Mouse (Mus musculus) liver, embryonic 12.5 days (tissue): ENCODE data around the gene Taf4. TPM values are rescaled to one million over a fixed set of nuclear protein-coding genes. Genes with fewer than 3 reads are reported as not detected.

Source experiments
- ATAC-seq: fragments of 200-750 bp; cut with Nextera tagmentation; 2 replicates; pipeline ENCODE4 v1.8.0; 2017; ENCODE audit warnings: moderate number of reproducible peaks, mild to moderate bottlenecking, moderate library complexity
- H3K27ac ChIP-seq: fragments of 300-500 bp; sonication (generic); 2 replicates; pipeline ENCODE4 v1.5.1; 2016; ENCODE audit warnings: mild to moderate bottlenecking
- H3K27me3 ChIP-seq: fragments of 300-500 bp; sonication (generic); replicated peaks from 2 replicates; pipeline ENCODE4 v1.6.1; 2016; ENCODE audit warnings: mild to moderate bottlenecking, moderate library complexity
- H3K36me3 ChIP-seq: fragments of 300-500 bp; sonication (generic); 2 replicates; pipeline ENCODE4 v1.6.1; 2016; ENCODE audit warnings: mild to moderate bottlenecking, moderate library complexity
- H3K4me1 ChIP-seq: fragments of 300-500 bp; sonication (generic); 2 replicates; pipeline ENCODE4 v1.6.1; 2016
- H3K4me2 ChIP-seq: fragments of 300-500 bp; sonication (generic); 2 replicates; pipeline ENCODE4 v1.6.1; 2016; ENCODE audit warnings: mild to moderate bottlenecking, moderate library complexity
- H3K4me3 ChIP-seq: fragments of 300-500 bp; sonication (generic); 2 replicates; pipeline ENCODE4 v1.5.1; 2016; ENCODE audit warnings: mild to moderate bottlenecking, moderate library complexity
- H3K9ac ChIP-seq: fragments of 300-500 bp; sonication (generic); 2 replicates; pipeline ENCODE4 v1.6.1; 2016; ENCODE audit warnings: mild to moderate bottlenecking, moderate library complexity
- H3K9me3 ChIP-seq: fragments of 300-500 bp; sonication (generic); replicated peaks from 2 replicates; pipeline ENCODE4 v1.6.1; 2016; ENCODE audit warnings: mild to moderate bottlenecking, moderate library complexity
- WGBS: fragments of 180-500 bp; shearing (Covaris S2); methylation state at CpG from one replicate; pipeline ENCODE4 v1.1.7; 2016; ENCODE audit not compliant: insufficient replicate concordance; 5-methylcytosine and 5-hydroxymethylcytosine counted together
- polyA plus RNA-seq: library from polyadenylated mRNA; unstranded; fragments of >200 nt; fragmentation: Nextera tagmentation; extraction: Ambion mirVana; gene quantifications from 2 replicates; pipeline ENCODE4 v1.2.1, GENCODE M21; 2016

Gene Taf4
- polyA plus RNA-seq, 1 experiment from 2014 or later, result 2.6 TPM

DNA sequence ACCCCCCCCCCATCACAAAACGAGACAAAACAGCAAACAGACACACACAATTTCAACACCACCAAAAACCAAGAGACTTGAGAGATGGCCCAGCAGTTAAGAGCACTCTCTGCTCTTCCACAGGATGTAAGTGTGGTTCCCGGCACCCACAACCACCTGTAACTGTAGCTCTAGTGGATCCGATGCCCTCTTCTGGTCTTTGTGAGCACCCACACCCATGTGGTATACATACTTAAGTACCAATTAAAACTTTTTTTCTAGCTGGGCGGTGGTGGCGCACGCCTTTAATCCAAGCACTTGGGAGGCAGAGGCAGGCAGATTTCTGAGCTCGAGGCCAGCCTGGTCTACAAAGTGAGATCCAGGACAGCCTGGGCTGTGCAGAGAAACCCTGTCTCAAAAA lies 34.2 kb upstream of the Taf4 start:
- 72% methylated on average over 7 of the region's 7 CpGs for WGBS
- H3K27me3 ChIP-seq, result peaks cover 27% of the 10 kb centered on the region
- no peak overlapping the region for H3K4me3 ChIP-seq
- no peaks in the 10 kb centered on the region for H3K9me3 ChIP-seq
- H3K9ac ChIP-seq, result no peak overlapping the region
- H3K27ac ChIP-seq, result no peak overlapping the region
- H3K36me3 ChIP-seq, result no peaks in the 10 kb centered on the region
- no peak overlapping the region for H3K4me2 ChIP-seq
- no peak for ATAC-seq
- no peaks in the 10 kb centered on the region for H3K4me1 ChIP-seq

- Histone ChIP-seq H3K4me1 (no peaks in the 10 kb centered on the region), H3K4me2 (no peak overlapping the region), H3K9ac (no peak overlapping the region), H3K36me3 (no peaks in the 10 kb centered on the region), H3K4me3 (no peak overlapping the region), H3K27ac (no peak overlapping the region), H3K27me3 (peaks cover 28% of the 10 kb centered on the region), H3K9me3 (no peaks in the 10 kb centered on the region)
- 35% methylated on average over 9 of the region's 9 CpGs for WGBS
- ATAC-seq, result no peak
Observed at GRCm38 (mm10) chr2:180006352-180007017, 30.0 kb upstream of the Taf4 start.

DNA sequence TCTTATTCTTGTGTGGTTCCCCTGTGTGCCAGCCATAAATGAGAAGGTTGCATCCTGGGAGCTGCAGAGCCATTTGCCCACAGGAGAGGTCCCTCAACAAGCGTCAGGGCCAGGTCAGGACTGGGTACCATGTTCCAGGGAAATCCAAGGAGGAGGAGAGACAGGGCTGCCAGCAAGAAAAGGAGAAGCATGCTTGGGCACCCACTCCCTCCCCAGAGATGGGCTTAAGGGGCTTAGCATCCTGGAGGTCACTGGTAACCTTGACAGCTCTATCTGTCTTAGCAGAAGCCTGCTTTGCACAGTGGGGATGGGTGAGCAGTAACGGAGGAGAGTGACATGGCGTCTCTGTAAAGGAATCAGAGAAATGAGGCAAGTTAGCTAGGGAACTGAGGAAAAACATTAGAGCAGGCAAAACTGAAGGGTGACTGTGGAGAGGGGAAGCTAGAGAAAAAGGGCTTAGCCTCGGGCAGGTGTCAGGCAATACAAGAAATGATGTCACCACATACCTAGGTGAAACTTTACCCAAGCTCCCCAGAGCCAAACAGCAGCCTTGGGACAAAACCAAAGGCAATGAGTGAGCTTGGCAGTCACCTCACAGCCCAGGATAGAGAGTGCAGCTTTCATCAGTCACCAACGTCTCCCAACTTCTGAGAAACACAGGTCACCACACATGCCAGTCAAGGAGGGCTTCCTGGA lies 29.4 kb upstream of the Taf4 start:
- no peak for ATAC-seq
- Histone ChIP-seq H3K4me1 (no peaks in the 10 kb centered on the region), H3K27ac (no peak overlapping the region), H3K4me3 (no peak overlapping the region), H3K4me2 (no peak overlapping the region), H3K36me3 (no peaks in the 10 kb centered on the region), H3K27me3 (peaks cover 28% of the 10 kb centered on the region), H3K9ac (no peak overlapping the region), H3K9me3 (no peaks in the 10 kb centered on the region)
- WGBS, result 33% methylated on average over 5 of the region's 5 CpGs

GRCm38 (mm10) chr2:180001635-180002034 lies 25.2 kb upstream of the Taf4 start:
- Histone ChIP-seq H3K4me3 (no peak overlapping the region), H3K36me3 (no peaks in the 10 kb centered on the region), H3K9me3 (no peaks in the 10 kb centered on the region), H3K4me1 (no peaks in the 10 kb centered on the region), H3K9ac (no peak overlapping the region), H3K27me3 (peaks cover 19% of the 10 kb centered on the region), H3K27ac (no peak overlapping the region), H3K4me2 (no peak overlapping the region)
- no peak for ATAC-seq
- 63% methylated on average over 9 of the region's 9 CpGs for WGBS

GRCm38 (mm10) chr2:179998431-179998830 lies 22.0 kb upstream of the Taf4 start:
- no peaks in the 10 kb centered on the region for H3K36me3 ChIP-seq
- ATAC-seq, result no peak
- H3K4me3 ChIP-seq, result no peak overlapping the region
- H3K27ac ChIP-seq, result no peak overlapping the region
- no peaks in the 10 kb centered on the region for H3K4me1 ChIP-seq
- H3K27me3 ChIP-seq, result 0 out of 2 replicates have a peak, but pooled peaks cover 3% of the 10 kb centered on the region
- H3K9me3 ChIP-seq, result no peaks in the 10 kb centered on the region
- no peak overlapping the region for H3K4me2 ChIP-seq
- no peak overlapping the region for H3K9ac ChIP-seq
- 51% methylated on average over 4 of the region's 4 CpGs for WGBS

DNA sequence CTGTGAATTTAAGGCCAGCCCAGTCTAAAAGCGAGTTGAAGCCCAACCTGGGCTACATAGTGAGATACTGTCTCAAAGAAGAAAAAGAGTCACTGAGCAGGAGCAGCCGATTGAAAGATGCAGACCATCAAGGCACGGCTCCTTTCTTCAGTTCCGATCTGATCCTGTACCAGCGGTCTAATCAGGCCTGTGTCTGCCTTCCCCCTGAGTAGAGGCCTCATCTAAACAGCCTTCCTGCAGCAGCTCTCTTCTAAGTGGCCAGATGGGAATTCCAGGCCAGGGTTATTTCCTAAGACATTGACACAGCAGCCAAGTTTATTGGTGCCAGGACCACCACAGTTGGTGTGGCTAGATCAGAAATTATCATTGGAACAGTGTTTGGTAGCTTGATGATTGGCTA lies 16.6 kb upstream of the Taf4 start:
- no peak overlapping the region for H3K4me3 ChIP-seq
- no peak overlapping the region for H3K4me2 ChIP-seq
- no peaks in the 10 kb centered on the region for H3K4me1 ChIP-seq
- H3K9ac ChIP-seq, result no peak overlapping the region
- no peaks in the 10 kb centered on the region for H3K9me3 ChIP-seq
- H3K27me3 ChIP-seq, result no peaks in the 10 kb centered on the region; the same call in 1 of the 2 replicates
- H3K27ac ChIP-seq, result no peak overlapping the region
- H3K36me3 ChIP-seq, result no peaks in the 10 kb centered on the region
- WGBS, result 71% methylated on average over 5 of the region's 5 CpGs
- no peak for ATAC-seq

- Histone ChIP-seq H3K27me3 (no peaks in the 10 kb centered on the region; the same call in 1 of the 2 replicates), H3K36me3 (no peaks in the 10 kb centered on the region), H3K4me1 (no peaks in the 10 kb centered on the region), H3K4me3 (no peak overlapping the region), H3K4me2 (no peak overlapping the region), H3K27ac (no peak overlapping the region), H3K9ac (no peak overlapping the region), H3K9me3 (no peaks in the 10 kb centered on the region)
- ATAC-seq, result no peak
- 48% methylated on average over 1 of the region's 1 CpGs for WGBS
Observed at GRCm38 (mm10) chr2:179989098-179989497, 12.7 kb upstream of the Taf4 start.

DNA sequence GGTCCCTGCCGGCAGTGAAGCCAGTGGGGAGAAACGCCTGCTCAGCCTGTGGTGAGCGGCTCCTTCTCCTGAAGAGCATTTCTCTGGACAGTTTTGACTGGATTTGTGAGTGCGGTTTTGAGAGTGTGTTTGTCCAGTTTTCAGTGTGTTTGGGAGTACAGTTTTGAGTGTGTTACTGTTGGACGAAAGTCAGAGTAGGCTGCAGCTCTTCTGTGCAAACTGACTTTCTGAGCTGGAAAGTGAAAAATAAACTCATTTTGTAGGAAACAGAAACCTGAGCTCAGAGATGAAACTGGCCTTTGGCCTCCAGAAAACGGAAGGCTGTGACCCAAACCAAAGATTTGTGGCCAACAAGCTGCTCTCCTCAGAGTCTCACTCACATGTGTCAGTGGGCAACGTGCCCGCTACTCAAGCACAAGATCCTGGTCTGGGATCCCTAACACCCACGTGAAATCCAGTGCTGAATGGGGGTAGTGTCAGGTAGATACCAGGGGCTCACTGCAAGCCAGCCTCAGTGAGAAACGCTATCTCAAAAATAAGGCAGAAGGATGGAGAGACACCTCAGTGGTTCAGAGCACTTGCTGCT lies 10.1 kb upstream of the Taf4 start:
- ATAC-seq, result no peak

DNA sequence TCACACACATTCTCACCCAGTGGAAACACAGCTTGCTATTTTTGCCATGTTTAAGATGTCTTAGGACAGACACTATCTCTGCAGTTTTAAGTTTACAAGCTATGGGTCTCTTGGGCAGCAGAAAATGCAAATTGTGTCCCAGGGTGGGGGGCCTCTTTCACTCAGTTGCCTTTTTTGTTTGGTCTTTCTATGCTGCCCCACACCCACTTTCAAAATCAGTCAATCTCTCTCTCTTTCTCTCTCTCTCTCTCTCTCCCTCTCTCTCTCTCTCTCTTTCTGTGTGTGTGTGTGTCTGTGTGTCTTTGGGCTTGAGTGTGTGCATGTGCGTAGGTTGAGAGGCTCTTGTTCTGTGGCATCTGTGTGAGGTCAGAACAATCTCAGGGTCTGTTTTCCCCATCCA lies 9.2 kb upstream of the Taf4 start:
- H3K4me1 ChIP-seq, result no peaks in the 10 kb centered on the region
- no peak overlapping the region for H3K4me2 ChIP-seq
- H3K9ac ChIP-seq, result no peak overlapping the region
- H3K9me3 ChIP-seq, result no peaks in the 10 kb centered on the region
- no peaks in the 10 kb centered on the region; the same call in 1 of the 2 replicates for H3K27me3 ChIP-seq
- WGBS, result 92% methylated on average over 1 of the region's 1 CpGs
- H3K4me3 ChIP-seq, result no peak overlapping the region
- no peak overlapping the region for H3K27ac ChIP-seq
- ATAC-seq, result no peak
- no peaks in the 10 kb centered on the region for H3K36me3 ChIP-seq

More for the DNA sequence above, 10.1 kb upstream of the Taf4 start:
- Histone ChIP-seq H3K36me3 (no peaks in the 10 kb centered on the region), H3K4me1 (no peaks in the 10 kb centered on the region), H3K9ac (no peak overlapping the region), H3K4me3 (no peak overlapping the region), H3K4me2 (no peak overlapping the region), H3K9me3 (no peaks in the 10 kb centered on the region), H3K27ac (no peak overlapping the region), H3K27me3 (no peaks in the 10 kb centered on the region; the same call in 1 of the 2 replicates)
- WGBS, result 64% methylated on average over 10 of the region's 10 CpGs

DNA sequence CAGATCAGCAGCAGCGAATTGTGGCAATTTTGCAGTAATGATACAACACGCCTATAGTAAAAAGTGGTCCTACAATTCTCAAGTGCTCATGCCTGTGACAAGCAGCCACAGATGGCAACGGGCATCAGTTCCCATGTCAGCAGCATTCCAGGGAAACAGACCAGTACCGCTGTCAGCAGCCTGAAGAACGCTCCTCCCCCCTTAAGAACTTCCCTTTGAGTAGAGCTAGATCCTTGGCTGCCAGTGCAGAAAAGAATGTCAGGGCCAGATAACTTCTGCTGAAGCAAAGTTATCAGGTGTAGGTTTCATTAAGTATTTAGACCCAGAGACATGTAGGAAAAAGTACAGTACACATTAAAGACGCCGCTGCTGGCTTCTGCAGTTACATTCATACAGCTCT lies 8.4 kb upstream of the Taf4 start:
- ATAC-seq, result no peak

GRCm38 (mm10) chr2:179982715-179983114 lies 6.3 kb upstream of the Taf4 start:
- no peaks in the 10 kb centered on the region for H3K36me3 ChIP-seq
- H3K4me1 ChIP-seq, result peaks cover 7% of the 10 kb centered on the region
- H3K9me3 ChIP-seq, result no peaks in the 10 kb centered on the region
- no peak overlapping the region for H3K4me3 ChIP-seq
- no peak for ATAC-seq
- H3K9ac ChIP-seq, result no peak overlapping the region
- no peak overlapping the region for H3K27ac ChIP-seq
- H3K27me3 ChIP-seq, result no peaks in the 10 kb centered on the region; the same call in 1 of the 2 replicates
- WGBS, result 77% methylated on average over 3 of the region's 3 CpGs
- H3K4me2 ChIP-seq, result no peak overlapping the region

More for the DNA sequence above, 8.4 kb upstream of the Taf4 start:
- no peaks in the 10 kb centered on the region; the same call in 1 of the 2 replicates for H3K27me3 ChIP-seq
- no peak overlapping the region for H3K9ac ChIP-seq
- H3K4me1 ChIP-seq, result no peaks in the 10 kb centered on the region
- H3K4me2 ChIP-seq, result no peak overlapping the region
- H3K36me3 ChIP-seq, result no peaks in the 10 kb centered on the region
- H3K9me3 ChIP-seq, result no peaks in the 10 kb centered on the region
- H3K27ac ChIP-seq, result no peak overlapping the region
- WGBS, result 37% methylated on average over 7 of the region's 7 CpGs
- H3K4me3 ChIP-seq, result no peak overlapping the region

GRCm38 (mm10) chr2:179980616-179981015 lies 4.2 kb upstream of the Taf4 start:
- Histone ChIP-seq H3K9ac (no peak overlapping the region), H3K36me3 (no peaks in the 10 kb centered on the region), H3K9me3 (no peaks in the 10 kb centered on the region), H3K27me3 (no peaks in the 10 kb centered on the region; the same call in 1 of the 2 replicates), H3K27ac (no peak overlapping the region), H3K4me2 (no peak overlapping the region), H3K4me1 (peaks cover 12% of the 10 kb centered on the region), H3K4me3 (no peak overlapping the region)
- no peak for ATAC-seq
- 52% methylated on average over 4 of the region's 4 CpGs for WGBS
